Mouse (Mus musculus) 416B (cell line): ENCODE measurements at regions not wholly inside any gene's neighbourhood (a gene's known extent, or its start where the extent isn't known, plus 50 kb on each side); places are given as distances from the start of the nearest gene placed in this dataset.

Experiments
- DNase-seq: peaks from one replicate; pipeline ENCODE4 v3.0.0; 2011; ENCODE audit warnings: low read depth

- no peak for DNase-seq
Measured at GRCm38 (mm10) chr4:137160526-137160925, 111.9 kb upstream of the Zbtb40 start.

- DNase-seq: no peak
Measured at GRCm38 (mm10) chr4:137158201-137158600, 109.6 kb upstream of the Zbtb40 start.

- no peak for DNase-seq
Measured at GRCm38 (mm10) chr4:137156441-137157105, 108.0 kb upstream of the Zbtb40 start.

GRCm38 (mm10) chr4:137148756-137149155 lies 100.2 kb upstream of the Zbtb40 start:
- DNase-seq: no peak

GRCm38 (mm10) chr4:137147795-137148194 lies 99.2 kb upstream of the Zbtb40 start:
- DNase-seq: no peak

- DNase-seq: no peak
Measured at GRCm38 (mm10) chr4:137146326-137146725, 97.7 kb upstream of the Zbtb40 start.

- DNase-seq: no peak
Measured at GRCm38 (mm10) chr4:137142316-137142715, 93.7 kb upstream of the Zbtb40 start.

- DNase-seq: no peak
Measured at GRCm38 (mm10) chr4:137139051-137139705, 90.6 kb upstream of the Zbtb40 start.

- DNase-seq: peak; percentile 4
Measured at GRCm38 (mm10) chr4:137138127-137138526, 89.5 kb upstream of the Zbtb40 start.

GRCm38 (mm10) chr4:137136313-137136712 lies 87.7 kb upstream of the Zbtb40 start:
- DNase-seq: peak; percentile 9

- DNase-seq: no peak
Measured at GRCm38 (mm10) chr4:137135792-137136191, 87.2 kb upstream of the Zbtb40 start.

- DNase-seq: no peak
Measured at GRCm38 (mm10) chr4:137134553-137134952, 86.0 kb upstream of the Zbtb40 start.

- DNase-seq: no peak
Measured at GRCm38 (mm10) chr4:137133789-137134188, 85.2 kb upstream of the Zbtb40 start.

GRCm38 (mm10) chr4:137130619-137131212 lies 82.1 kb upstream of the Zbtb40 start:
- DNase-seq: no peak

- DNase-seq: no peak
Measured at GRCm38 (mm10) chr4:137128152-137128551, 79.6 kb upstream of the Zbtb40 start.

GRCm38 (mm10) chr4:137121684-137122083 lies 73.1 kb upstream of the Zbtb40 start:
- DNase-seq: no peak

GRCm38 (mm10) chr4:137120597-137120996 lies 72.0 kb upstream of the Zbtb40 start:
- DNase-seq: no peak

GRCm38 (mm10) chr4:137118332-137118715 lies 69.7 kb upstream of the Zbtb40 start:
- no peak for DNase-seq

GRCm38 (mm10) chr4:137117471-137118331 lies 69.1 kb upstream of the Zbtb40 start:
- DNase-seq: no peak

- no peak for DNase-seq
Measured at GRCm38 (mm10) chr4:137115062-137115461, 66.5 kb upstream of the Zbtb40 start.

GRCm38 (mm10) chr4:137110276-137110675 lies 61.7 kb upstream of the Zbtb40 start:
- no peak for DNase-seq

- DNase-seq: no peak
Measured at GRCm38 (mm10) chr4:137104447-137105044, 55.9 kb upstream of the Zbtb40 start.
